Mouse (Mus musculus): ENCODE data around the gene Slc25a35.
"Not testable (repeated sequence)": the region's sequence is repeated elsewhere in the genome, so short reads cannot be mapped to it uniquely, and the experiment has no call there.

- not testable (repeated sequence) for TF ChIP-seq GATA1 (IDR thresholded peaks at IDR 0.05; ENCODE audit: borderline replicate concordance, low read length); FLI1 (IDR thresholded peaks at IDR 0.05; ENCODE audit: low read length)
These were observed 31.0 kb upstream of the Slc25a35 start for GRCm38 (mm10) chr11:68936951-68937350.
